10 mouse cellular contexts compared by ENCODE assay signal in genomic region chr8:123894502-123895097, GRCm38 (mm10). TPM values are rescaled to one million over a fixed set of nuclear protein-coding genes. Genes with fewer than 3 reads are reported as not detected.
DNase-seq lines count a peak whose midpoint lies in the region; ATAC-seq and TF ChIP-seq lines count a peak whose summit lies in the region.
"Had no signal": no experiment of that assay in that cellular context is flagged by ENCODE, and none has a peak within 500 bp of the region (broad histone marks: within the 10 kb centered on the region; RNA-seq: fewer than 3 reads in every experiment).

Gene Acta1 (minus strand): TSS chr8:123894751.

- H3K36me3 ChIP-seq in hindbrain, postnatal 0 days (ENCODE audit: insufficient read depth, low read length), result no peaks in the 10 kb centered on the region
- H3K36me3 ChIP-seq in hindbrain, embryonic 13.5 days, result no peaks in the 10 kb centered on the region
- no peaks in the 10 kb centered on the region for H3K36me3 ChIP-seq in C2C12 (ENCODE audit: control insufficient read depth, insufficient read depth)

- H3K4me3 ChIP-seq in hindbrain, postnatal 0 days (ENCODE audit: low read length), result no peak within 1 kb of the TSS
- no peak within 1 kb of the TSS for H3K4me3 ChIP-seq in hindbrain, embryonic 13.5 days
- H3K4me3 ChIP-seq in C2C12 (ENCODE audit: insufficient read depth, poor library complexity, severe bottlenecking), result no peak within 1 kb of the TSS
- H3K4me3 ChIP-seq in gastrocnemius, adult 2 months, result peak within 1 kb of the TSS; percentile 83
- H3K4me3 ChIP-seq: midbrain, embryonic 12.5 days had no signal

- WGBS in hindbrain, postnatal 0 days, result 31% methylated on average over 15 of the region's 15 CpGs
- 28% methylated on average over 15 of the region's 15 CpGs for WGBS in hindbrain, embryonic 13.5 days

- H3K9me3 ChIP-seq in hindbrain, postnatal 0 days (ENCODE audit: low read length), result no peaks in the 10 kb centered on the region
- no peaks in the 10 kb centered on the region for H3K9me3 ChIP-seq in hindbrain, embryonic 13.5 days
- H3K9me3 ChIP-seq: midbrain, embryonic 12.5 days had no signal

- no peaks in the 10 kb centered on the region for H3K79me2 ChIP-seq in C2C12 (ENCODE audit: control insufficient read depth, insufficient read depth)

- H3K79me3 ChIP-seq in C2C12 (ENCODE audit: low read depth), result no peaks in the 10 kb centered on the region

- DNase-seq in hindbrain, postnatal 0 days (ENCODE audit: low spot score), result no peak
- DNase-seq in gastrocnemius, adult 2 months, result peak; percentile 96
- DNase-seq in heart, postnatal 4 days, result peak; percentile 56
- no peak for DNase-seq in spleen, postnatal 4 days (ENCODE audit: low spot score in 2 of 2)
- DNase-seq in B cell, adult 2 months, result no peak
- DNase-seq: thymus, postnatal 36 days had no signal

- H3ac ChIP-seq in C2C12 (ENCODE audit: control insufficient read depth, insufficient read length, low read depth), result no peak within 1 kb of the TSS

- H3K4me2 ChIP-seq in hindbrain, postnatal 0 days (ENCODE audit: low read depth, low read length), result no peak within 1 kb of the TSS
- no peak within 1 kb of the TSS for H3K4me2 ChIP-seq in hindbrain, embryonic 13.5 days
- H3K4me2 ChIP-seq: midbrain, embryonic 12.5 days had no signal

- H3K4me1 ChIP-seq in hindbrain, postnatal 0 days (ENCODE audit: insufficient read depth, low read length), result peaks cover 11% of the 10 kb centered on the region
- H3K4me1 ChIP-seq in hindbrain, embryonic 13.5 days (replicated peaks), result peaks cover 23% of the 10 kb centered on the region

- intact Hi-C loops in gastrocnemius, adult 2 months (cut with DNase I), result loop anchor here (1.0 kb wide), 1 partner anchor 22 kb away; no protein-coding TSS in a partner anchor

- H3K9ac ChIP-seq in hindbrain, postnatal 0 days (replicated peaks; ENCODE audit: low read length), result no peak within 1 kb of the TSS
- H3K9ac ChIP-seq in hindbrain, embryonic 13.5 days, result no peak within 1 kb of the TSS
- H3K9ac ChIP-seq: midbrain, embryonic 12.5 days had no signal

- H3K27me3 ChIP-seq in hindbrain, postnatal 0 days (ENCODE audit: insufficient read depth, low read length), result peaks cover 22% of the 10 kb centered on the region
- H3K27me3 ChIP-seq in hindbrain, embryonic 13.5 days, result peaks cover 72% of the 10 kb centered on the region
- H3K27me3 ChIP-seq in C2C12 (ENCODE audit: control insufficient read depth, insufficient read depth, insufficient read length), result peaks cover 21% of the 10 kb centered on the region

- TF ChIP-seq CTCF in hindbrain, postnatal 0 days (IDR thresholded peaks at IDR 0.05; ENCODE audit: low read depth), result no peak
- TF ChIP-seq CTCF in C2C12 (IDR thresholded peaks at IDR 0.05; ENCODE audit: control insufficient read depth, insufficient read depth, insufficient read length), result no peak
- TF ChIP-seq CTCF in gastrocnemius, adult 2 months (IDR thresholded peaks at IDR 0.05), result no peak

- no peak for ATAC-seq in hindbrain, postnatal 0 days
- no peak for ATAC-seq in hindbrain, embryonic 13.5 days (ENCODE audit: low FRiP score)
- ATAC-seq in activated CD4-positive, CD25-positive, alpha-beta regulatory T cell, adult 4 months, result no peak

- no peak within 1 kb of the TSS for H3K27ac ChIP-seq in hindbrain, postnatal 0 days
- H3K27ac ChIP-seq in hindbrain, embryonic 13.5 days, result no peak within 1 kb of the TSS
- peak within 1 kb of the TSS; percentile 98 for H3K27ac ChIP-seq in gastrocnemius, adult 2 months
- H3K27ac ChIP-seq: midbrain, embryonic 12.5 days had no signal

TF ChIP-seq in C2C12, 6 proteins besides CTCF, POLR2A, EP300 and RAD21:
- TF ChIP-seq MYOD1 (IDR thresholded peaks at IDR 0.05; ENCODE audit: control insufficient read depth, insufficient read length, low read depth) (no peak), MYOG (IDR thresholded peaks at IDR 0.05; ENCODE audit: control insufficient read depth, extremely low read depth, insufficient read length) (no peak), MAX (IDR thresholded peaks at IDR 0.05) (no peak), USF1 (IDR thresholded peaks at IDR 0.05; ENCODE audit: low read depth) (no peak), CEBPB (IDR thresholded peaks at IDR 0.05; ENCODE audit: low read depth) (no peak), FOSL1 (IDR thresholded peaks at IDR 0.05; ENCODE audit: insufficient read depth, low read length, poor library complexity, severe bottlenecking) (no peak)

RNA-seq across cellular contexts. Expression of gene Acta1, which starts in this region (rescaled TPM):
- 21.2 and 139 TPM in 2 replicates for total RNA-seq in hindbrain, postnatal 0 days (2014; rRNA removed)
- polyA plus RNA-seq in hindbrain, postnatal 0 days (2015; fragmentation: Nextera tagmentation; extraction: Ambion mirVana), result 13.9 and 15.1 TPM in 2 replicates
- 7.4 and 9.9 TPM in 2 replicates for polyA plus RNA-seq in hindbrain, embryonic 13.5 days (2015; fragmentation: Nextera tagmentation; extraction: Ambion mirVana)
- polyA plus RNA-seq in C2C12 (2012; fragmentation: generic; extraction: Trizol), result 23.4 TPM
- over 10,000 TPM; 45,578 to 47,175 TPM for total RNA-seq in gastrocnemius, adult 2 months (2021)
- 100 to 1,000 TPM; 369 to 594 TPM for total RNA-seq in heart, postnatal 4 days (2021)
- polyA plus RNA-seq in activated CD4-positive, CD25-positive, alpha-beta regulatory T cell, adult 4 months (2017; shearing (Covaris generic)), result under 1 TPM in 1 of 2 experiments, not detected in 1; 0.48 TPM

Comparison
In these comparisons a context has a peak if more than half of its experiments do, and no peak if none do; other contexts are left out.
1. RNA of gene Acta1 (total RNA-seq): 45,578 to 47,175 TPM in gastrocnemius, adult 2 months; 369 to 594 TPM in heart, postnatal 4 days and 21.2 to 139 TPM in hindbrain, postnatal 0 days; every median in the first group is over 10 times any median in the second.
2. DNase-seq: peak in gastrocnemius, adult 2 months (single experiment) and heart, postnatal 4 days (single experiment); none in hindbrain, postnatal 0 days (single experiment), spleen, postnatal 4 days (0 of 2) and B cell, adult 2 months (0 of 2).